ENCODE assay signal across 15 mouse cellular contexts in the genomic region with DNA sequence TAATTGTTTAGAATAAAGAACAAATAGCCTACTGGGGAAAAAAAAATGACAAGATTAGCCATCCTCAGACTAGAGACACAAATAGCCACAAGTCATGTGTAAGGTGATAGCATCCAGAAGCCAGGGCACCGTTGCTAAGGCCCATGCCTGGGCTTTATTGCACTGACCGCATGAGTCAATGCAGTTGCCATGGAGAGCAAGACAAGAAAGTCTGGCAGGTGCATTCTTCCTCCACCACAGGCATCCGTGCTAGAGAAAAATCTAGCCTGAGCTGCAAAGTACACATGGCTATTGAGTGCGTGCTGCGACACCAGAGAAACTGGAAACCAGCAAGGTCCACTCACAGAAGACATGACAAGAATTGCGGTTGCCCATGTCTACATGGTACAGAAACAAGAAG.
A peak's percentile ranks its signal among the peaks of the same experiment; 100 is the strongest.
DNase-seq lines count a peak whose midpoint lies in the region; ATAC-seq and TF ChIP-seq lines count a peak whose summit lies in the region.
"Had no signal": no experiment of that assay in that cellular context is flagged by ENCODE, and none has a peak within 500 bp of the region (broad histone marks: within the 10 kb centered on the region; RNA-seq: fewer than 3 reads in every experiment).

No protein-coding gene starts in this region.

- TF ChIP-seq POLR2A in brain, embryonic 14.5 days (IDR thresholded peaks at IDR 0.05; ENCODE audit: borderline replicate concordance, extremely low read depth, insufficient read depth, insufficient read length, poor library complexity, severe bottlenecking), result no peak

- 44% methylated on average over 6 of the region's 6 CpGs for WGBS in forebrain, embryonic 11.5 days
- WGBS in forebrain, embryonic 16.5 days, result 35% methylated on average over 6 of the region's 6 CpGs
- WGBS in hindbrain, embryonic 14.5 days, result 17% methylated on average over 6 of the region's 6 CpGs
- WGBS in midbrain, embryonic 15.5 days, result 19% methylated on average over 6 of the region's 6 CpGs
- WGBS in liver, embryonic 11.5 days, result 82% methylated on average over 6 of the region's 6 CpGs

- no peaks in the 10 kb centered on the region for H3K27me3 ChIP-seq in forebrain, embryonic 11.5 days (ENCODE audit: control insufficient read depth, insufficient read depth, low read length)
- H3K27me3 ChIP-seq in forebrain, embryonic 16.5 days (replicated peaks; ENCODE audit: control insufficient read depth, insufficient read depth, low read length), result no peaks in the 10 kb centered on the region
- H3K27me3 ChIP-seq in hindbrain, embryonic 14.5 days (ENCODE audit: control insufficient read depth, insufficient read depth, low read length), result no peaks in the 10 kb centered on the region
- H3K27me3 ChIP-seq in midbrain, embryonic 15.5 days (replicated peaks), result no peaks in the 10 kb centered on the region
- H3K27me3 ChIP-seq in liver, embryonic 11.5 days (replicated peaks; ENCODE audit: control insufficient read depth, insufficient read depth, low read length), result no peaks in the 10 kb centered on the region
- H3K27me3 ChIP-seq: heart, embryonic 15.5 days; intestine, embryonic 15.5 days; limb, embryonic 13.5 days had no signal

- no peak overlapping the region for H3K27ac ChIP-seq in forebrain, embryonic 11.5 days (ENCODE audit: low read depth, low read length)
- no peak overlapping the region for H3K27ac ChIP-seq in forebrain, embryonic 16.5 days (ENCODE audit: low read length)
- H3K27ac ChIP-seq in hindbrain, embryonic 14.5 days, result no peak overlapping the region
- no peak overlapping the region for H3K27ac ChIP-seq in midbrain, embryonic 15.5 days
- no peak overlapping the region for H3K27ac ChIP-seq in liver, embryonic 11.5 days (ENCODE audit: low read depth, low read length)
- H3K27ac ChIP-seq: heart, embryonic 15.5 days; intestine, embryonic 15.5 days; limb, embryonic 13.5 days had no signal

- H3K9ac ChIP-seq in forebrain, embryonic 11.5 days (ENCODE audit: low read length), result no peak overlapping the region
- no peak overlapping the region for H3K9ac ChIP-seq in forebrain, embryonic 16.5 days (replicated peaks; ENCODE audit: low read depth, low read length)
- no peak overlapping the region for H3K9ac ChIP-seq in hindbrain, embryonic 14.5 days
- H3K9ac ChIP-seq in midbrain, embryonic 15.5 days, result no peak overlapping the region
- H3K9ac ChIP-seq in liver, embryonic 11.5 days (ENCODE audit: low read depth, low read length), result no peak overlapping the region
- H3K9ac ChIP-seq: heart, embryonic 15.5 days; intestine, embryonic 15.5 days; limb, embryonic 13.5 days had no signal

- ATAC-seq in forebrain, embryonic 11.5 days (replicated peaks; ENCODE audit: low FRiP score), result 0 out of 2 replicates have a peak, but pooled peaks have one; percentile 18
- ATAC-seq in forebrain, embryonic 16.5 days, result no peak
- ATAC-seq in hindbrain, embryonic 14.5 days (ENCODE audit: low FRiP score), result no peak
- ATAC-seq in midbrain, embryonic 15.5 days (replicated peaks), result peak; percentile 77
- no peak for ATAC-seq in liver, embryonic 11.5 days (replicated peaks; ENCODE audit: low FRiP score)
- ATAC-seq: intestine, embryonic 15.5 days had no signal

- H3K4me2 ChIP-seq in forebrain, embryonic 11.5 days (ENCODE audit: low read depth, low read length, severe bottlenecking), result no peak overlapping the region
- no peak overlapping the region for H3K4me2 ChIP-seq in forebrain, embryonic 16.5 days (ENCODE audit: low read length)
- no peak overlapping the region for H3K4me2 ChIP-seq in hindbrain, embryonic 14.5 days (replicated peaks)
- no peak overlapping the region for H3K4me2 ChIP-seq in midbrain, embryonic 15.5 days
- H3K4me2 ChIP-seq in liver, embryonic 11.5 days, result no peak overlapping the region
- H3K4me2 ChIP-seq: heart, embryonic 15.5 days; intestine, embryonic 15.5 days; limb, embryonic 13.5 days had no signal

- no peak overlapping the region for H3K4me3 ChIP-seq in forebrain, embryonic 11.5 days (ENCODE audit: low read depth, low read length)
- no peak overlapping the region for H3K4me3 ChIP-seq in forebrain, embryonic 16.5 days (replicated peaks; ENCODE audit: low read length)
- H3K4me3 ChIP-seq in hindbrain, embryonic 14.5 days (replicated peaks; ENCODE audit: low read length), result no peak overlapping the region
- no peak overlapping the region for H3K4me3 ChIP-seq in midbrain, embryonic 15.5 days
- H3K4me3 ChIP-seq in liver, embryonic 11.5 days (ENCODE audit: low read depth, low read length), result no peak overlapping the region
- H3K4me3 ChIP-seq: heart, embryonic 15.5 days; intestine, embryonic 15.5 days; limb, embryonic 13.5 days had no signal

- H3K9me3 ChIP-seq in forebrain, embryonic 11.5 days (ENCODE audit: control insufficient read depth, low read length), result no peaks in the 10 kb centered on the region
- no peaks in the 10 kb centered on the region for H3K9me3 ChIP-seq in forebrain, embryonic 16.5 days (ENCODE audit: control insufficient read depth, low read length)
- H3K9me3 ChIP-seq in hindbrain, embryonic 14.5 days (ENCODE audit: control insufficient read depth, low read length), result no peaks in the 10 kb centered on the region
- no peaks in the 10 kb centered on the region for H3K9me3 ChIP-seq in midbrain, embryonic 15.5 days
- no peaks in the 10 kb centered on the region for H3K9me3 ChIP-seq in liver, embryonic 11.5 days (ENCODE audit: control insufficient read depth, low read length)
- H3K9me3 ChIP-seq: heart, embryonic 15.5 days; intestine, embryonic 15.5 days; limb, embryonic 13.5 days had no signal

- 0 out of 2 replicates have a peak, but pooled peaks cover 3% of the 10 kb centered on the region for H3K4me1 ChIP-seq in forebrain, embryonic 11.5 days (replicated peaks; ENCODE audit: control insufficient read depth, insufficient read depth, low read length)
- H3K4me1 ChIP-seq in forebrain, embryonic 16.5 days (replicated peaks; ENCODE audit: control insufficient read depth, insufficient read depth, low read length), result no peaks in the 10 kb centered on the region
- H3K4me1 ChIP-seq in hindbrain, embryonic 14.5 days (replicated peaks; ENCODE audit: control insufficient read depth, insufficient read depth, low read length), result peaks cover 6% of the 10 kb centered on the region; the same call in 1 of the 2 replicates
- H3K4me1 ChIP-seq in midbrain, embryonic 15.5 days, result 0 out of 2 replicates have a peak, but pooled peaks cover 6% of the 10 kb centered on the region
- H3K4me1 ChIP-seq in liver, embryonic 11.5 days (replicated peaks; ENCODE audit: control insufficient read depth, insufficient read depth, low read length), result no peaks in the 10 kb centered on the region
- H3K4me1 ChIP-seq: heart, embryonic 15.5 days; intestine, embryonic 15.5 days; limb, embryonic 13.5 days had no signal

- no peak for TF ChIP-seq CTCF in brain, embryonic 14.5 days (IDR thresholded peaks at IDR 0.05; ENCODE audit: borderline replicate concordance, extremely low read depth, insufficient read depth, insufficient read length)

- no peaks in the 10 kb centered on the region for H3K36me3 ChIP-seq in forebrain, embryonic 11.5 days (ENCODE audit: control insufficient read depth, insufficient read depth, low read length)
- no peaks in the 10 kb centered on the region for H3K36me3 ChIP-seq in forebrain, embryonic 16.5 days (ENCODE audit: control insufficient read depth, insufficient read depth)
- H3K36me3 ChIP-seq in hindbrain, embryonic 14.5 days (replicated peaks; ENCODE audit: control insufficient read depth, insufficient read depth), result no peaks in the 10 kb centered on the region
- H3K36me3 ChIP-seq in midbrain, embryonic 15.5 days (replicated peaks), result no peaks in the 10 kb centered on the region
- no peaks in the 10 kb centered on the region for H3K36me3 ChIP-seq in liver, embryonic 11.5 days (ENCODE audit: control insufficient read depth, insufficient read depth, low read length)
- H3K36me3 ChIP-seq: heart, embryonic 15.5 days; intestine, embryonic 15.5 days; limb, embryonic 13.5 days had no signal

- DNase-seq in forebrain, embryonic 11.5 days (ENCODE audit: low spot score), result peak; percentile 54
- peak; percentile 58 for DNase-seq in brain, embryonic 14.5 days (ENCODE audit: low read depth)
- peak; percentile 35 for DNase-seq in hindbrain, embryonic 14.5 days (ENCODE audit: low spot score)
- DNase-seq in thymus, postnatal 36 days, result no peak
- no peak for DNase-seq in layer of hippocampus, postnatal 36 days
- no peak for DNase-seq in liver, embryonic 11.5 days (ENCODE audit: low spot score)
- DNase-seq: gastrocnemius, postnatal 25 days; kidney, postnatal 25 days; right cerebral cortex, postnatal 4 days; thymus, postnatal 25 days had no signal

Comparison
In these comparisons a context has a peak if more than half of its experiments do, and no peak if none do; other contexts are left out.
1. ATAC-seq: peak in forebrain, embryonic 11.5 days (single experiment) and midbrain, embryonic 15.5 days (single experiment); none in forebrain, embryonic 16.5 days (single experiment), hindbrain, embryonic 14.5 days (single experiment) and liver, embryonic 11.5 days (single experiment).
2. DNase-seq: peak in forebrain, embryonic 11.5 days (single experiment), brain, embryonic 14.5 days (single experiment) and hindbrain, embryonic 14.5 days (single experiment); none in thymus, postnatal 36 days (0 of 2), layer of hippocampus, postnatal 36 days (0 of 2) and liver, embryonic 11.5 days (single experiment).